Mouse (Mus musculus): Measurements from ENCODE around the gene Ifnar2. TPM values are rescaled to one million over a fixed set of nuclear protein-coding genes. Genes with fewer than 3 reads are reported as not detected.

The Ifnar2 gene
- total and polyA plus RNA-seq, 3 experiments: 33.1 to 34.9 (median 34.5) TPM

DNA sequence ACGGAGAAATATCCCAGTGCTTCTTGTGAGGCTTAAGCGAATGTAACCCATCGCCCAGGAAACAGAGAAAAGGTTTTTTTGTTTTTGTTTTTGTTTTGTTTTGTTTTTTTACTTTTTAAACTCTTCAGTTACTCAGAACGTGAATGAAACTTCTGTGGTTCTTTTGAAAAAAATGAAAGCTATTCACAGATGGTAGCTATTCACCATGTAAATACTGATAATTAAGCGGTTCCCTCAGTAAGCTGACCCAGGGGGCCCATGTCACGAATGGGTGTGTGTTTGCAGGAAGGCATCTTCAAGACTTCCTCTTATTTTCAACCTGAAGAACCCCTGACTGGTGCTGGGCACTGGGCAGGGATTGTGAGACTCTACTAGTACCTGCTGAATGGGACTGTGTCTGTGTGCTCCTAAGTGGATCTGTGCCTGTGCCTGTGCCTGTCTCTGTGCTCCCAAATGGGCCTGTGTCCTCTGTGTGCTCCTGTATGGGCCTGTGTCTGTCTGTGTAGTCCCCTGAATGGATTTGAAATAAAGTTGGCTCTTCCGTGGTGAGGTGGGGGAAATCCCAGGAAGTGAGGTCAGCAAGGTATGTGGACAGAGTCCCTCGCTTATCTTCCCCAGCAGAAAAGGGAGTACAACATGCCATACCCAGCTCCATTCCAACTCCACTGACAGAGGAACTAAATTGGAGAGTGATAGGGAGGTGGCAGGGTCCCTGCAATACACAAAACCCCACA lies 74.4 kb downstream of the Ifnar2 start:
- no peak overlapping the region for H3K9ac ChIP-seq (ENCODE audit: insufficient read depth, low read depth)
- dilution Hi-C loops (cut with MboI; ENCODE audit: extremely low pct_ligation_motif_present, extremely low pct_unique_long_range_greater_than_20kb, low sequenced_read_pairs) (no loop called here), in situ Hi-C loops (cut with MboI; ENCODE audit: low pct_ligation_motif_present, low pct_unique_long_range_greater_than_20kb, low sequenced_read_pairs) (no loop called here)
- H3K79me2 ChIP-seq (replicated peaks; ENCODE audit: control insufficient read depth, extremely low read depth, insufficient read depth, poor library complexity, severe bottlenecking): no peaks in the 10 kb centered on the region
- peak overlapping the region; percentile 35 for H3K4me2 ChIP-seq (ENCODE audit: insufficient read depth, low read depth, poor library complexity, severe bottlenecking)
- no peaks in the 10 kb centered on the region for H3K27me3 ChIP-seq (replicated peaks)
- H3K9me3 ChIP-seq (replicated peaks; ENCODE audit: low read length): peaks cover 4% of the 10 kb centered on the region
- no peak overlapping the region for H3K4me3 ChIP-seq (replicated peaks in 1 of 3; ENCODE audit: low read depth in 2 of 3, low read length in 2 of 3, poor library complexity in 1 of 3)
- H3K4me1 ChIP-seq (ENCODE audit: control insufficient read depth in 1 of 2, insufficient read depth in 2 of 2): peaks cover 25 to 83% of the 10 kb centered on the region in 2 experiments
- TF ChIP-seq UBTF (IDR thresholded peaks at IDR 0.05; ENCODE audit: low read depth, low read length) (no peak), MAX (IDR thresholded peaks at IDR 0.05; ENCODE audit: low read length) (peak; percentile 44; the same call in 1 of the 2 replicates), CTCF (conservative IDR thresholded peaks at IDR 0.05 in 1 of 2, IDR thresholded peaks at IDR 0.05 in 1 of 2; ENCODE audit: low read depth in 2 of 2, low read length in 2 of 2) (no peak), NELFE (IDR thresholded peaks at IDR 0.05; ENCODE audit: low read depth, low read length) (peak; percentile 20; the same call in 1 of the 2 replicates), MEF2A (IDR thresholded peaks at IDR 0.05; ENCODE audit: borderline replicate concordance, low read depth, low read length) (peak; percentile 49; the same call in 1 of the 2 replicates), E2F4 (IDR thresholded peaks at IDR 0.05; ENCODE audit: insufficient replicate concordance, low read depth, low read length) (no peak), RCOR1 (conservative IDR thresholded peaks at IDR 0.05; ENCODE audit: low read depth, low read length) (peak; percentile 86; the same call in 1 of the 2 replicates), POLR2AphosphoS2 (IDR thresholded peaks at IDR 0.05; ENCODE audit: low read depth, low read length) (no peak), CHD2 (IDR thresholded peaks at IDR 0.05; ENCODE audit: low read length) (peak; percentile 51; the same call in 1 of the 2 replicates), ETS1 (conservative IDR thresholded peaks at IDR 0.05; ENCODE audit: low read depth, low read length) (peak; percentile 79), ZNF384 (IDR thresholded peaks at IDR 0.05; ENCODE audit: low read depth, low read length) (peak; percentile 95), USF1 (IDR thresholded peaks at IDR 0.05; ENCODE audit: low read depth, low read length) (no peak), USF2 (conservative IDR thresholded peaks at IDR 0.05; ENCODE audit: low read depth, low read length) (no peak), EP300 (IDR thresholded peaks at IDR 0.05; ENCODE audit: low read length) (peak; percentile 85), ZKSCAN1 (IDR thresholded peaks at IDR 0.05; ENCODE audit: borderline replicate concordance, low read depth, low read length) (no peak), JUN (IDR thresholded peaks at IDR 0.05; ENCODE audit: insufficient read depth, low read depth, low read length) (0 out of 2 replicates have a peak, but pooled peaks have one; percentile 60), NRF1 (IDR thresholded peaks at IDR 0.05; ENCODE audit: low read depth, low read length) (0 out of 2 replicates have a peak, but pooled peaks have one; percentile 12), TBP (conservative IDR thresholded peaks at IDR 0.05; ENCODE audit: low read depth, low read length) (peak; percentile 52; the same call in 1 of the 2 replicates), HCFC1 (IDR thresholded peaks at IDR 0.05; ENCODE audit: low read depth, low read length) (peak; percentile 57; the same call in 1 of the 2 replicates), ZC3H11A (IDR thresholded peaks at IDR 0.05; ENCODE audit: low read depth, low read length) (no peak), SMC3 (IDR thresholded peaks at IDR 0.05; ENCODE audit: low read depth, low read length) (no peak), SIN3A (IDR thresholded peaks at IDR 0.05; ENCODE audit: low read length) (peak; percentile 29; the same call in 1 of the 2 replicates), JUND (conservative IDR thresholded peaks at IDR 0.05; ENCODE audit: low read depth, low read length) (peak; percentile 86), ZMIZ1 (IDR thresholded peaks at IDR 0.05; ENCODE audit: low read depth, low read length) (0 out of 2 replicates have a peak, but pooled peaks have one; percentile 23), BHLHE40 (IDR thresholded peaks at IDR 0.05; ENCODE audit: low read depth, low read length) (peak; percentile 94), GABPA (IDR thresholded peaks at IDR 0.05; ENCODE audit: insufficient replicate concordance, low read depth, low read length) (no peak), MAFK (IDR thresholded peaks at IDR 0.05; ENCODE audit: insufficient replicate concordance, low read length) (peak; percentile 74), KAT2A (IDR thresholded peaks at IDR 0.05; ENCODE audit: insufficient replicate concordance, low read length) (no peak), RAD21 (IDR thresholded peaks at IDR 0.05; ENCODE audit: low read depth, low read length) (no peak), MAZ (IDR thresholded peaks at IDR 0.05; ENCODE audit: low read depth, low read length) (peak; percentile 17; the same call in 1 of the 2 replicates), POLR2A (IDR thresholded peaks at IDR 0.05; ENCODE audit: low read depth, low read length) (peak; percentile 43; the same call in 1 of the 2 replicates), MYC (IDR thresholded peaks at IDR 0.05; ENCODE audit: low read depth, low read length) (peak; percentile 33; the same call in 1 of the 2 replicates), MXI1 (IDR thresholded peaks at IDR 0.05; ENCODE audit: low read depth, low read length) (no peak), CHD1 (IDR thresholded peaks at IDR 0.05; ENCODE audit: low read depth, low read length) (no peak), PAX5 (IDR thresholded peaks at IDR 0.05; ENCODE audit: low read length) (no peak), TCF12 (IDR thresholded peaks at IDR 0.05; ENCODE audit: low read depth, low read length) (peak; percentile 66; the same call in 1 of the 2 replicates), ELF1 (IDR thresholded peaks at IDR 0.05; ENCODE audit: low read depth, low read length) (peak; percentile 62), IRF4 (IDR thresholded peaks at IDR 0.05; ENCODE audit: low read depth, low read length) (peak; percentile 95)
- no peaks in the 10 kb centered on the region for H3K36me3 ChIP-seq (replicated peaks in 1 of 2; ENCODE audit: control insufficient read depth in 1 of 2, insufficient read depth in 1 of 2, low read length in 1 of 2)
- peak overlapping the region; percentile 65 for H3K27ac ChIP-seq (ENCODE audit: insufficient read depth, low read depth)
- peak; percentile 87 for DNase-seq (ENCODE audit: extremely low read depth)
